Mouse (Mus musculus) cerebellum, adult 2 months (tissue): ENCODE data around the gene Ccdc191. TPM values are rescaled to one million over a fixed set of nuclear protein-coding genes. Genes with fewer than 3 reads are reported as not detected.
A peak's percentile ranks its signal among the peaks of the same experiment; 100 is the strongest.

ENCODE experiments used
- DNase-seq, 2 experiments: peaks; one replicate each; pipeline ENCODE4 v3.0.0; 2021
- H3K27ac ChIP-seq: fragments of 200-500 bp; 2 replicates; pipeline ENCODE4 v1.5.1; 2012; ENCODE audit warnings: low read length, control low read depth, inconsistent platforms; ENCODE audit not compliant: insufficient read depth
- H3K27me3 ChIP-seq: fragments of 200-500 bp; 2 replicates; pipeline ENCODE4 v1.6.1; 2012; ENCODE audit warnings: inconsistent platforms, mild to moderate bottlenecking, low read length, moderate library complexity; ENCODE audit not compliant: control insufficient read depth, insufficient read depth
- H3K4me1 ChIP-seq: fragments of 200-500 bp; 2 replicates; pipeline ENCODE4 v1.6.1; 2011; ENCODE audit warnings: low read length; ENCODE audit not compliant: control insufficient read depth, insufficient read depth
- H3K4me3 ChIP-seq: fragments of 200-500 bp; replicated peaks from 2 replicates; pipeline ENCODE3; 2011; ENCODE audit warnings: mild to moderate bottlenecking, low read depth, low read length, control low read depth; ENCODE audit not compliant: insufficient read depth
- CTCF ChIP-seq: fragments of 200-500 bp; IDR thresholded peaks from 2 replicates; pipeline ENCODE4 v1.5.1; 2011; ENCODE audit warnings: low read depth, mild to moderate bottlenecking, control low read depth, low read length, moderate library complexity, borderline replicate concordance; ENCODE audit not compliant: insufficient read depth
- POLR2A ChIP-seq: fragments of 200-500 bp; IDR thresholded peaks from 2 replicates; pipeline ENCODE4 v1.6.1; 2011; ENCODE audit warnings: low read length, control low read depth, borderline replicate concordance; ENCODE audit not compliant: insufficient read depth
- WGBS: fragments of 180-500 bp; shearing (Covaris S2); methylation state at CpG from one replicate; pipeline ENCODE4 v1.1.7; 2018; 5-methylcytosine and 5-hydroxymethylcytosine counted together
- polyA plus RNA-seq: library from polyadenylated mRNA; depleted of rRNA; stranded (reverse); fragments of >200 nt; gene quantifications from 2 replicates; pipeline ENCODE4 v1.2.3, GENCODE M21; 2012

The Ccdc191 gene
- polyA plus RNA-seq, 1 experiment, result 12.5 TPM

DNA sequence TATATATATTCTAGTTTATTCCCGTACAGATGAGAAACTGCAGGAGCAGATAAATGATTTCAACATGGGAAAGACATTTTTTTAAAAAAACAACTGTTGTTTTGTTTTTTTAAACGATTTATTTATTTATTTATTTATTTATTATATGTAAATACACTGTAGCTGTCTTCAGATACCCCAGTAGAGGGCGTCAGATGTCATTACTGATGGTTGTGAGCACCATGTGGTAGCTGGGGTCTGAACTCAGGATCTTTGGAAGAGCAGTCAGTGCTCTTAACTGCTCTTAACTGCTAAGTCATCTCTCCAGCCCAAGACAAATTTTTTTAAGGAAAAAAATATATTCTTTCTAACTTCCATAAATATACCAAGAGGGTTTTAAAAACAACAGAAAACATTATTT, 8.0 kb upstream of the Ccdc191 start:
- DNase-seq, result no peak
- TF ChIP-seq POLR2A (no peak), CTCF (no peak)
- Histone ChIP-seq H3K4me1 (no peaks in the 10 kb centered on the region), H3K27me3 (no peaks in the 10 kb centered on the region), H3K27ac (no peak overlapping the region), H3K4me3 (no peak overlapping the region)
- WGBS, result 66% methylated on average over 3 of the region's 3 CpGs

DNA sequence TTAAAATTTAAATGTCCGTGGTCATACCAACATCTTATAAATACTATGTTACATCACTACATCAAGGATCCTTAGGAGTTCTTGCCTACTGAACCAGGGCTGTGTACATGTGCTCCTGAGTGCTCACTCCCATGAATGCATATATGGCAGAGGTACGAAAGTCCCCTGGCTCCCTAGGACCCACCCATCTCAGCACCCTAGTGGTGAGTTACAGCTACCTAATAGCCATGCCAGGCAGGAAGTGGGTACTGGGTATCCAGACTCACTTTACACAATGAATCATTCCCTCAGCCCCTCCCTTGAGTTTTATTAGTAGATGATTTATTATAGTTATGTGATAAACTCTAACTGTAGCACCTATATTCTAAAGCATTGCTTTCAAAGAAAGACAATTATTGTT, 7.3 kb upstream of the Ccdc191 start:
- WGBS, result 99% methylated on average over 2 of the region's 2 CpGs
- Histone ChIP-seq H3K4me3 (no peak overlapping the region), H3K27ac (no peak overlapping the region), H3K4me1 (no peaks in the 10 kb centered on the region), H3K27me3 (no peaks in the 10 kb centered on the region)
- DNase-seq, result no peak
- TF ChIP-seq POLR2A (no peak), CTCF (no peak)

DNA sequence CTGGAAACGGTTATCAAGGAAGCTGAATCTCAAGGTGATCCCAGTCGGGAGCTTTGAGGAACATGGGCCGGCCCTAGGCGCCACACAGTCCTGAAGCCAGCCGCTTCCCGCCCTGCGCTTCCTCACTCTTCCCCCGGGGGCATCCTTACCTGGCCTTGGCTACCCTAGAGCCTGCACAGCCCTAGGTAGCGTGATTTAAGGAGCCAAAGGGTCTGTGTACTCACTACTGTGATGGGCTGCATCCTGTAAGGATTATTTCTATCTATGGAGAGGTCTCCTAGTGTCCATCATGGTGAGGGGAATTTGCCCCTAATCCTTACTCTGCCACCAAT, 371 bp downstream of the Ccdc191 start:
- no peaks in the 10 kb centered on the region for H3K27me3 ChIP-seq
- DNase-seq, result no peak
- H3K27ac ChIP-seq, result peak overlapping the region; percentile 75
- H3K4me1 ChIP-seq, result no peaks in the 10 kb centered on the region
- H3K4me3 ChIP-seq, result peak overlapping the region; percentile 88
- TF ChIP-seq CTCF, result peak; percentile 54; the same call in 1 of the 2 replicates
- TF ChIP-seq POLR2A, result no peak
- 0% methylated on average over 9 of the region's 9 CpGs for WGBS

DNA sequence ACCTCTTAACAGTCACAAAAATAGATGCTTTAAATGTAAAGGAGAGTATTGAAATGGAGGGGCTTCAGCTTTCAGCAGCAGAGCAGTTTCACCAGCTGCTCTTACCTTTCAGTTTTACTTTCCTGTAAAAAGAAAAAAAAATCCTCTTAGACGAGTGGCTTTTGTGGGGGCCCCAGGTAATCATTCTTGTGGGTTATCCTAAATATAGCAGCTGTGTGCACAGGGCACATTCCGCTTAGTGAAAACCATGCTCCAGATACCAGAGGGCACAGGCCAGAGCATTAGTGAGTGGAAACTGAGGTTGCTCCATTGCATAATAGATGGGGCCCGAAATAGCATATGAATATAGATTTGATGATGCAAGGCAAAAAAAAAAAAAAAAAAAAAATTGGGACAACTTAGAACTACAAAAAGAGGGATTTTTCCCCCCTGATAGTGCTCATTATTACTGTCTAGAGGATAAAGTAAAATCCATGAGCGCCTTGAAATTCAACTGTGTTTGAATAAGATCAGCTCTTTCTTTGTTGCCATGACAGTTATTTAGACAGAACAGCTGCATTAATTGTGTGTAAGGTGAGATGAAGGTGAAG, 1.2 kb downstream of the Ccdc191 start:
- no peak for DNase-seq
- Histone ChIP-seq H3K4me1 (no peaks in the 10 kb centered on the region), H3K27ac (no peak overlapping the region), H3K4me3 (no peak overlapping the region), H3K27me3 (no peaks in the 10 kb centered on the region)
- TF ChIP-seq POLR2A, result no peak
- 83% methylated on average over 4 of the region's 4 CpGs for WGBS

DNA sequence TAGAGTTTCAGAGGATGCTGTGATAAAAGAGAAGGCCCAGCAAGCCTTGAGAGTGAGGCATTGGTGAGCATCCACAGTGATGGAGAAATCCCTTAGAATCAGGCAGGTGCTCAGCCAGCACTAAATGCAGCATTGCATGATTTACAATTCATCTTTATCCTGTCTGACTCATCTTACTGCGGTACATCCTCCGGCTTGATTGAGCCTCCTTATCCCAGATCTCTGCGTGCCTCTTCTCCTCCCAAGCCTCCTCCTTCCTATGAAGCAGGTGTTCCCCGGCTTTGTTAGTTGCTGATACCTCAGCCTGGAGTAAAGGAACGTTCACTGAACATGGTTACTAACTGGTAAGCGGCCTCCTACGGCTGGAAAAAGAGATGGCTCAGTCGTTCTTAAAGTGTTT, 4.9 kb downstream of the Ccdc191 start:
- WGBS, result 90% methylated on average over 8 of the region's 8 CpGs
- Histone ChIP-seq H3K27ac (no peak overlapping the region), H3K27me3 (no peaks in the 10 kb centered on the region), H3K4me1 (no peaks in the 10 kb centered on the region), H3K4me3 (no peak overlapping the region)
- DNase-seq, result no peak
- TF ChIP-seq CTCF, result no peak
- no peak for TF ChIP-seq POLR2A

DNA sequence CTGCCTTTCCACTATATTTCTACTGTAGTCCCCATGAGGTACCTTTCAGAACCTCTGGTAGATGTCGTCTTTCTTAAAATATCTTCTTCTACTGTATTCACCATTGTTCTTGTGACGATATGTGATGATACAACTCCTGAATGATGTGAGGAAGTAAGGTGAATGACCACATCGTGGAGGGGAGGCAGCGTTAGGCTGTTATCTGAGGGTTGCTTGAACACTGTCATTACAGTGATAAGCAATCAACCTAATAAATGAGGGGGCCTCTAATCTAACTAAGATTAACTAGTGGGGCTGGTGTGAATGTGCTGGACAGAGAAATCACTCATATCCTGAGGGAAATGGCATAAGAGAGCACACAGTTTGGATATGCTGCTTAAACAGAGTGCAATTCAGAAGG, 10.5 kb downstream of the Ccdc191 start:
- H3K27ac ChIP-seq, result no peak overlapping the region
- H3K4me3 ChIP-seq, result no peak overlapping the region
- no peak for DNase-seq
- WGBS, result 95% methylated on average over 4 of the region's 4 CpGs
- H3K27me3 ChIP-seq, result no peaks in the 10 kb centered on the region
- TF ChIP-seq POLR2A, result no peak
- no peak for TF ChIP-seq CTCF
- no peaks in the 10 kb centered on the region for H3K4me1 ChIP-seq

DNA sequence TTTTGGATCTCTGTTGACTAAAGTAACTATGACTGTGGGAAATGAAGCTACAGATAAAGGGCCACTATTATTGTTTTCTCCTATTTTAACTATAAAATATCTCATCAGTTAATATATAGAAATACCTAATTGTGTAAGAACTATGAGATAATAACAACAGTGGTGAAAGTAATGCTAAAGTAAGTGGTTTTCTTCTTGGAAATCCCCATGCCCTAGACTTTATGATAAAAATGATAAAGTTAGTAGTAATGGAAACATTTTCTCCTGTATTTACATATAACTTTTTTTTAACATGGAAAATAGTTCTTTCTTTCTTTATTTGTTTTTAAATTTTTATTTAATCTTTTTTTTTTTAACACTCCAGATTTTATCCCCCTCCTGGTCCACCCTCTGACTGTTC, 11.0 kb downstream of the Ccdc191 start:
- no peaks in the 10 kb centered on the region for H3K4me1 ChIP-seq
- H3K27me3 ChIP-seq, result no peaks in the 10 kb centered on the region
- no peak overlapping the region for H3K4me3 ChIP-seq
- no peak for DNase-seq
- TF ChIP-seq POLR2A (no peak), CTCF (no peak)
- H3K27ac ChIP-seq, result no peak overlapping the region

DNA sequence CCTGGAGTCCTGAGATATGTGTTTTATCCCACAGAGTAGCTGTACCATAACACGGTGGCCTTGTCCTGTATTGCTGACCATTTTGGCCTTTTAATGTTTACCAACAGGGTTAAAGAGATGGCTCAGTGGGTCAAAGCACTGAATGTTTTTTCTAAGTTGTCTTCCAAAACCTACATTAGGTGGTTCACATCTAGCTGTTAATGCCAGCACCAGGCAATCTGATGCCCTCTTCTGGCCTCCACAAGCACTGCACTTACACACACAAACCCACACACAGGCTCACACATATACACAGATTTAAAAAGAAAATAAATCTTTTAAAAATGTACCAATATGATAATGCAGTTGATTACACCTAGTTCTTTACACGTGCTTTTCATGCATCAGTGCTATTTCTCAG, 19.3 kb downstream of the Ccdc191 start:
- 89% methylated on average over 2 of the region's 2 CpGs for WGBS
- DNase-seq, result no peak
- Histone ChIP-seq H3K4me3 (no peak overlapping the region), H3K27ac (no peak overlapping the region), H3K4me1 (no peaks in the 10 kb centered on the region), H3K27me3 (no peaks in the 10 kb centered on the region)
- no peak for TF ChIP-seq POLR2A
- no peak for TF ChIP-seq CTCF
